Mouse (Mus musculus): ENCODE results near the gene Arhgef10l. TPM values are rescaled to one million over a fixed set of nuclear protein-coding genes. Genes with fewer than 3 reads are reported as not detected.

Arhgef10l gene
- polyA plus RNA-seq, 1 experiment, result not detected

DNA sequence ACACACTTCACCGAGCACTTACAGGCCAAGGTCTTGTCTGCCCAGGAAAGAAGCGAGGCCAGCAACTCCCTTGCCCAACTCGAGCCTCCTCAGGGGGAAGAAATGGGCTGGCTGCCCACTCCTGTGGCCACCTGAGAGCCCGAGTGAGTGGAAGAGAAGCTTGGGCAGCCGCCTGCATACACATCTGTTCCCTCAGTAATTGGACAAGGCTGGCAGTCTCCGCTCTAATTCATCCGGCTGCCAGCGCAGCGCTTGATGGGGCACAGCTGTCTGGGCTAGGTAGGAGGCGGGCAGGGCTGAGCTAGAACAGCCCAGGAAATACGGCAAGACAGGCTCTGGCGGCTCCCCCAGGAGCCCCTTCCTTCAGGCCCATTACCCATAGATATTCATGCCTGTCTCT is 115.8 kb downstream of the Arhgef10l start:
- TF ChIP-seq POLR2A (IDR thresholded peaks at IDR 0.05; ENCODE audit: insufficient read depth, low read depth, low read length), result no peak
- no peak for TF ChIP-seq CTCF (IDR thresholded peaks at IDR 0.05; ENCODE audit: insufficient read depth, low read depth, low read length)
- H3K4me3 ChIP-seq (ENCODE audit: insufficient read depth, low read depth, low read length), result no peak overlapping the region
- WGBS, result 44% methylated on average over 12 of the region's 12 CpGs
- peaks cover 11% of the 10 kb centered on the region for H3K4me1 ChIP-seq (ENCODE audit: control insufficient read depth, insufficient read depth, low read length)
- H3K27ac ChIP-seq (ENCODE audit: insufficient read depth, low read depth, low read length), result no peak overlapping the region

DNA sequence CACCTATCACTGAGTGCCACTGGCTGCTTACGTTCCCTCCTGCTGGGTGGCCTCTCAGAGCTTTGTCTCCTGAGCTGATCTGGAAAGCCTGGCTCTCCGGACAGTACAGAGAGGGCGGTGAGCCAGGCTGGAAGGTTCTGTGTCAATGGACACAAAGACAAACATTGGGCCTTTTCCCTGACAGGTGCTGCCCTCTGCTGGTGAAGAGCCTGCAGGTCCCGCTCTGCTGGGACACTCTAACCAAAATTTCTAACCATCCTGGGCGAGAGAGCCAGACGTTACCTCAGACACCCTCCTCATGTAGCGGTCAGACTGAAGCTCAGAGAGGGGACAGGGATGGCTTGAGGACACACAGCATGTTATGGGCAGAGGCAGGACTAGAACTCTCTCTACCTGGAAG is 118.3 kb downstream of the Arhgef10l start:
- H3K4me3 ChIP-seq (ENCODE audit: insufficient read depth, low read depth, low read length), result no peak overlapping the region
- 27% methylated on average over 7 of the region's 7 CpGs for WGBS
- TF ChIP-seq CTCF (IDR thresholded peaks at IDR 0.05; ENCODE audit: insufficient read depth, low read depth, low read length) (peak; percentile 75), POLR2A (IDR thresholded peaks at IDR 0.05; ENCODE audit: insufficient read depth, low read depth, low read length) (no peak)

DNA sequence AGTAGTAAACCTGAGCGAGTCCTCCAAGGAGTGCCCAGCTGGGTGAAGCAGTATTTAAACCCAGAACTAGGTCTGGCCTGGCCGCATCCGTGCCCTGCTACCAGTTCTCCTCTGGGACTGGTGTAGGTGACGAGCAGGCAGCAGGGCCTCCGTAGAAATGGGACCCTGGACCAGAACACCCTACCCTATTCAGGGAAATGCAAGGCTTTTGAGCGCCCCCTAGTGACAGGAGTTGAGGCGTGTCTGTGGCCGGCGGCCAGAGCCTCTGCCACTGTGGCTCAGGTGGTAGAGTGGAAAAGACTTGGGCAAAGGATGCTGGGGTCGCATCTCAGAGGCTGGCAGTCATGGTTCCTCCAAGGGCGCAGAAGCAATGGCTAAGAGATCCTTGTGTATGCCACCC is 126.7 kb downstream of the Arhgef10l start:
- TF ChIP-seq POLR2A (IDR thresholded peaks at IDR 0.05; ENCODE audit: insufficient read depth, low read depth, low read length), result no peak
- TF ChIP-seq CTCF (IDR thresholded peaks at IDR 0.05; ENCODE audit: insufficient read depth, low read depth, low read length), result peak; percentile 83
- no peak overlapping the region for H3K4me3 ChIP-seq (ENCODE audit: insufficient read depth, low read depth, low read length)
- H3K4me1 ChIP-seq (ENCODE audit: control insufficient read depth, insufficient read depth, low read length), result peaks cover 17% of the 10 kb centered on the region
- no peak overlapping the region for H3K27ac ChIP-seq (ENCODE audit: insufficient read depth, low read depth, low read length)
- 43% methylated on average over 11 of the region's 11 CpGs for whole genome bisulfite sequencing

More for the DNA sequence above, 118.3 kb downstream of the Arhgef10l start:
- Histone ChIP-seq H3K4me1 (ENCODE audit: control insufficient read depth, insufficient read depth, low read length) (peaks cover 11% of the 10 kb centered on the region), H3K27ac (ENCODE audit: insufficient read depth, low read depth, low read length) (no peak overlapping the region)

DNA sequence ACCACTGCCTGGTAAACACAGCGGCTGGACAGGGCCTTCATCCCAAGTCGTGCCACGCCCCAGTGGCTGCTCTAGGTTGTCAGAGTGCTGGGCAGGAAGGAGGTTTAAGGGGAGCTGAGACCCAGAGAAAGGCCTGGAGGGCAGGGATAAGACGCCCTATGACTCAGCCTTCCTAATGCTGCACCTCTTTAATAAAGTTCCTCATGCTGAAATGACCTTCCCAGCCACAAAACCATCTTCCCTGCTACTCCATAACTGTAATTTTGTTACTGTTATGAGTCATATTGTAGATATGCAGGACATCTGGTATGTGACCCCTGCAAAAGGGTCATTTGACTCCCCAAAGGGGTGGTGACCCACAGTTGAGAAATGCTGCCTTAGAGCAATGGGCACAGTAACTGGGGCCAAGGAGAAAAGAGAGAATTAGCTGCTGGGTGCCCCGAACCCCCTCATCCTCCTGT is 128.2 kb downstream of the Arhgef10l start:
- TF ChIP-seq CTCF (IDR thresholded peaks at IDR 0.05; ENCODE audit: insufficient read depth, low read depth, low read length) (no peak), POLR2A (IDR thresholded peaks at IDR 0.05; ENCODE audit: insufficient read depth, low read depth, low read length) (no peak)
- no peak overlapping the region for H3K4me3 ChIP-seq (ENCODE audit: insufficient read depth, low read depth, low read length)
- H3K4me1 ChIP-seq (ENCODE audit: control insufficient read depth, insufficient read depth, low read length), result peaks cover 18% of the 10 kb centered on the region
- WGBS, result 83% methylated on average over 5 of the region's 5 CpGs
- H3K27ac ChIP-seq (ENCODE audit: insufficient read depth, low read depth, low read length), result no peak overlapping the region

GRCm38 (mm10) chr4:140535323-140535722 is 130.5 kb downstream of the Arhgef10l start:
- H3K27ac ChIP-seq (ENCODE audit: insufficient read depth, low read depth, low read length), result no peak overlapping the region
- peaks cover 13% of the 10 kb centered on the region; the same call in 1 of the 2 replicates for H3K4me1 ChIP-seq (ENCODE audit: control insufficient read depth, insufficient read depth, low read length)
- TF ChIP-seq POLR2A (IDR thresholded peaks at IDR 0.05; ENCODE audit: insufficient read depth, low read depth, low read length) (no peak), CTCF (IDR thresholded peaks at IDR 0.05; ENCODE audit: insufficient read depth, low read depth, low read length) (no peak)
- no peak overlapping the region for H3K4me3 ChIP-seq (ENCODE audit: insufficient read depth, low read depth, low read length)
- WGBS, result 90% methylated on average over 8 of the region's 8 CpGs

- Histone ChIP-seq H3K27ac (ENCODE audit: insufficient read depth, low read depth, low read length) (no peak overlapping the region), H3K4me3 (ENCODE audit: insufficient read depth, low read depth, low read length) (no peak overlapping the region), H3K4me1 (ENCODE audit: control insufficient read depth, insufficient read depth, low read length) (peaks cover 28% of the 10 kb centered on the region)
- no peak for TF ChIP-seq POLR2A (IDR thresholded peaks at IDR 0.05; ENCODE audit: insufficient read depth, low read depth, low read length)
- TF ChIP-seq CTCF (IDR thresholded peaks at IDR 0.05; ENCODE audit: insufficient read depth, low read depth, low read length), result no peak
- WGBS, result 52% methylated on average over 15 of the region's 15 CpGs
Observed at GRCm38 (mm10) chr4:140532270-140532669, 133.5 kb downstream of the Arhgef10l start.

GRCm38 (mm10) chr4:140531024-140531423 is 134.8 kb downstream of the Arhgef10l start:
- Histone ChIP-seq H3K4me3 (ENCODE audit: insufficient read depth, low read depth, low read length) (no peak overlapping the region), H3K4me1 (ENCODE audit: control insufficient read depth, insufficient read depth, low read length) (peaks cover 28% of the 10 kb centered on the region), H3K27ac (ENCODE audit: insufficient read depth, low read depth, low read length) (no peak overlapping the region)
- 72% methylated on average over 9 of the region's 9 CpGs for WGBS
- TF ChIP-seq CTCF (IDR thresholded peaks at IDR 0.05; ENCODE audit: insufficient read depth, low read depth, low read length) (no peak), POLR2A (IDR thresholded peaks at IDR 0.05; ENCODE audit: insufficient read depth, low read depth, low read length) (no peak)

GRCm38 (mm10) chr4:140529735-140530134 is 136.1 kb downstream of the Arhgef10l start:
- no peak for TF ChIP-seq CTCF (IDR thresholded peaks at IDR 0.05; ENCODE audit: insufficient read depth, low read depth, low read length)
- no peak for TF ChIP-seq POLR2A (IDR thresholded peaks at IDR 0.05; ENCODE audit: insufficient read depth, low read depth, low read length)
- Histone ChIP-seq H3K4me3 (ENCODE audit: insufficient read depth, low read depth, low read length) (no peak overlapping the region), H3K27ac (ENCODE audit: insufficient read depth, low read depth, low read length) (no peak overlapping the region), H3K4me1 (ENCODE audit: control insufficient read depth, insufficient read depth, low read length) (peaks cover 28% of the 10 kb centered on the region)
- WGBS, result 72% methylated on average over 14 of the region's 14 CpGs

DNA sequence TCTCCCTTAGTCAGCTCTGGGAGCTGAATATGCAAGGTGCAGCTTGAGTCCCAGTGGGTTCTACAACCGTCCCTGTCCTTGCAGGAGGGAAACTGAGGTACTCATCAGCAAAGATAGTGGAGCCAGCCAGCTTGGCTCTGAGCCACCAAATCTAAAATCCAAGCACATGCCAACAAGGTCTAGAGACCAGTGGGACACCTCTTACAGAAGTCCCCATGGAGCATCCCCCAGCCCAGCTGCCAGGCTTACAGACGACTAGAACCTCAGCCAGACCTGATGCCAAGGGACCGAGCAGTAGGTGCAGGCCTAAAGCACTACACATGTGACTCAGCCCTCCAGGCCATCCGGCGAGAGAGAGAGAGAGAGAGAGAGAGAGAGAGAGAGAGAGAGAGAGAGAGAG is 137.4 kb downstream of the Arhgef10l start:
- WGBS, result 76% methylated on average over 5 of the region's 5 CpGs
- peaks cover 28% of the 10 kb centered on the region for H3K4me1 ChIP-seq (ENCODE audit: control insufficient read depth, insufficient read depth, low read length)
- no peak overlapping the region for H3K4me3 ChIP-seq (ENCODE audit: insufficient read depth, low read depth, low read length)
- no peak overlapping the region for H3K27ac ChIP-seq (ENCODE audit: insufficient read depth, low read depth, low read length)
- TF ChIP-seq POLR2A (IDR thresholded peaks at IDR 0.05; ENCODE audit: insufficient read depth, low read depth, low read length), result no peak
- no peak for TF ChIP-seq CTCF (IDR thresholded peaks at IDR 0.05; ENCODE audit: insufficient read depth, low read depth, low read length)
